Mouse (Mus musculus): ENCODE results near the gene Kit. TPM values are rescaled to one million over a fixed set of nuclear protein-coding genes. Genes with fewer than 3 reads are reported as not detected.

The Kit gene
- polyA plus RNA-seq, 2 experiments, result 11.0 to 13.4 TPM

DNA sequence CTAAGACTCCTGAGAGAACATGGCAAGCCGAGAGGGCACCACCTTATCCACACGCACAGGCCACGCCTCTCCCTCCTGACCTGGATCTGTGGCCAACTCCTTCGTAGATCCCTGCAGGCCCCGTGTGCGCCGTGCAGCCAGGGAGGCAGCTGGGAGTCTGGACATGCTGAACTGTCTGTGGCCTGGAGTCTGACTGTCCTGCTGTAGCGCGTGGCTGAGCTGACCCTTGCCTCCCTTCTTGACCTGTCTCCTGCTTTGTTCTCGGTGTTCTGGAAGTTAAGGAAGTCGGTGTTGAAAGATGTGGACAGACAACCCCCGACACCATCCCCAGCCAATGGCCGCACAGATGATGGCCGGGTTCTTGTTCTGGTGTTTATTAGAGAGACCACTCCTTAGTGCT, 21.5 kb downstream of the Kit start:
- no peak for TF ChIP-seq EP300 (IDR thresholded peaks at IDR 0.05; ENCODE audit: low read depth)
- TF ChIP-seq CTCF (IDR thresholded peaks at IDR 0.05; ENCODE audit: low read depth), result no peak
- 67% methylated on average over 14 of the region's 14 CpGs for WGBS (ENCODE audit: insufficient replicate concordance)
- Histone ChIP-seq H3K4me2 (ENCODE audit: low read depth) (no peak overlapping the region), H3K9me3 (ENCODE audit: control insufficient read depth, low read length) (no peaks in the 10 kb centered on the region), H3K36me3 (replicated peaks; ENCODE audit: control insufficient read depth, insufficient read depth, low read depth) (no peaks in the 10 kb centered on the region), H3K4me1 (replicated peaks; ENCODE audit: control insufficient read depth in 2 of 2, insufficient read depth in 2 of 2, low read length in 1 of 2) (peaks cover 4 to 23% of the 10 kb centered on the region in 2 experiments; a peak in 3 of 4 replicates), H3K27ac (no peak overlapping the region), H3K9ac (replicated peaks) (no peak overlapping the region), H3K4me3 (ENCODE audit: insufficient read depth in 1 of 2, low read depth in 2 of 2, low read length in 2 of 2) (no peak overlapping the region), H3K27me3 (ENCODE audit: control insufficient read depth, insufficient read depth, low read length) (no peaks in the 10 kb centered on the region)
- ATAC-seq (ENCODE audit: insufficient read depth), result no peak
- no peak for DNase-seq (ENCODE audit: low read depth in 3 of 3, low spot score in 3 of 3)

DNA sequence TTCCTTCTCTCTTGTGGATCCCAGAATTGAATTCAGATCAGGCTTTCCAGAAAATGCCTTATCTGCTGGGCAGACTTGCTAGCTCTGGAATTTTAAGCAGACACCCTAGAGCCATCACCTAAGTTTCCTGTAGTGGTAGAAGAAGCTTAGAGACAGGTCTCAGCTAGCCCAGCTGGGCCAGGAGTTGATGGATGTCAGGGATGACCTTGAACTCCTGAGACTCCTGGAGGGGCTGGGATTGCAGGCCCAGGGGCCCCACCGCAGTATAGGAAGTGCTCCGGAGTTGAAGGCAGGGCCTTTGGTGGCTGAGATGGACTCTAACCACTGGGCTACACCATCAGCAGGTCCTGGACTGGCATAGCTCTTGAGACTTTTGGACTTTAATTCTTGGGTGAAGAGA, 22.6 kb downstream of the Kit start:
- 69% methylated on average over 2 of the region's 2 CpGs for WGBS (ENCODE audit: insufficient replicate concordance)
- no peak overlapping the region for H3K9ac ChIP-seq (replicated peaks)
- peaks cover 8 to 29% of the 10 kb centered on the region in 2 experiments for H3K4me1 ChIP-seq (replicated peaks; ENCODE audit: control insufficient read depth in 2 of 2, insufficient read depth in 2 of 2, low read length in 1 of 2)
- no peaks in the 10 kb centered on the region for H3K27me3 ChIP-seq (ENCODE audit: control insufficient read depth, insufficient read depth, low read length)
- no peaks in the 10 kb centered on the region for H3K9me3 ChIP-seq (ENCODE audit: control insufficient read depth, low read length)
- TF ChIP-seq CTCF (IDR thresholded peaks at IDR 0.05; ENCODE audit: low read depth), result no peak
- H3K27ac ChIP-seq, result no peak overlapping the region
- no peaks in the 10 kb centered on the region for H3K36me3 ChIP-seq (replicated peaks; ENCODE audit: control insufficient read depth, insufficient read depth, low read depth)
- no peak overlapping the region for H3K4me3 ChIP-seq (ENCODE audit: insufficient read depth in 1 of 2, low read depth in 2 of 2, low read length in 2 of 2)
- H3K4me2 ChIP-seq (ENCODE audit: low read depth), result no peak overlapping the region
- ATAC-seq (ENCODE audit: insufficient read depth) (no peak), DNase-seq (ENCODE audit: low read depth in 3 of 3, low spot score in 3 of 3) (no peak)

DNA sequence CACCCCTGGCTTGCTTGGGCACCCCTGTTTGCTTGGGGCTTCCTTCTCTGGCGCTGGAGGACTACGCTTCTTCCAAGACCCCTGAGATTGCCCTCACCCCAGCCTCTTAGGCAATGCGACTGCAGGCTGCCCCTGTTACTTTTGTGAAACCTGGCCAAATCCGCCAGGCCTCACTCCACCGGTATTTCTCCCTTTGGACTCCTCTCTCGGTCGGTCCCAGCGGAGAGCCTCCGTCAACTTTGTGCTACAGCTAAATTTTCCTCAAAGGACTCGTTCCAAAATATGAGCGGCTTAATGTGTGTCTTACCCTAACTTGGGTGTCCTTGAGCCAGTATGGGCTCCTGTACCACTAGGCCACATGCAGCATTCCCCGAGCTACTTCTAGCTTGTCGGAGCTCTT, 23.8 kb downstream of the Kit start:
- Histone ChIP-seq H3K9ac (replicated peaks) (no peak overlapping the region), H3K4me3 (ENCODE audit: insufficient read depth in 1 of 2, low read depth in 2 of 2, low read length in 2 of 2) (no peak overlapping the region), H3K27ac (no peak overlapping the region), H3K4me2 (ENCODE audit: low read depth) (no peak overlapping the region), H3K36me3 (replicated peaks; ENCODE audit: control insufficient read depth, insufficient read depth, low read depth) (no peaks in the 10 kb centered on the region), H3K9me3 (ENCODE audit: control insufficient read depth, low read length) (no peaks in the 10 kb centered on the region), H3K27me3 (ENCODE audit: control insufficient read depth, insufficient read depth, low read length) (no peaks in the 10 kb centered on the region), H3K4me1 (replicated peaks; ENCODE audit: control insufficient read depth in 2 of 2, insufficient read depth in 2 of 2, low read length in 1 of 2) (peaks cover 8 to 37% of the 10 kb centered on the region in 2 experiments)
- TF ChIP-seq EP300 (IDR thresholded peaks at IDR 0.05; ENCODE audit: low read depth) (no peak), CTCF (IDR thresholded peaks at IDR 0.05; ENCODE audit: low read depth) (no peak)
- ATAC-seq (ENCODE audit: insufficient read depth) (no peak), DNase-seq (ENCODE audit: low read depth in 3 of 3, low spot score in 3 of 3) (no peak)
- WGBS (ENCODE audit: insufficient replicate concordance), result 84% methylated on average over 13 of the region's 13 CpGs

DNA sequence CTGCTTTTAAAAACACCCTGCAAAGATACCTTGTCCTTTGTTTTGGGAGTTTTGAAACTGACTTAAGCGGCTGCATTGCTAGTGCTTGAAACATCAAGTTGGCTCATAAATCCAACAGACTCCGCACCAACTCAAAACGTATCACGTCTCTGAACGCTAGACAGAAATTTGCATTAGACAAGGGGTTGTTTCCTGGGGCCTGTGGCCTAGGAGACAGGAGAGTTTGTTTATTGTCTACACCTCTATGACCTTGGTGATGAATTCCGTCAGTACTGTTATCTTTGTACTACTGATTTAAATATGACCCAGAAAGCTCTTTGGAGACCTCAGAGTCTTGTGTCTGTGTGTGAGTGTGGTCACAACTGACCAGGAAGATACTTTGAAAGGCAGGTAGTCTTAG, 25.3 kb downstream of the Kit start:
- WGBS (ENCODE audit: insufficient replicate concordance), result 64% methylated on average over 6 of the region's 6 CpGs
- Histone ChIP-seq H3K27me3 (ENCODE audit: control insufficient read depth, insufficient read depth, low read length) (no peaks in the 10 kb centered on the region), H3K36me3 (replicated peaks; ENCODE audit: control insufficient read depth, insufficient read depth, low read depth) (no peaks in the 10 kb centered on the region), H3K27ac (no peak overlapping the region), H3K4me2 (ENCODE audit: low read depth) (no peak overlapping the region), H3K4me3 (ENCODE audit: insufficient read depth in 1 of 2, low read depth in 2 of 2, low read length in 2 of 2) (no peak overlapping the region), H3K9ac (replicated peaks) (no peak overlapping the region), H3K4me1 (replicated peaks; ENCODE audit: control insufficient read depth in 2 of 2, insufficient read depth in 2 of 2, low read length in 1 of 2) (peaks cover 8 to 40% of the 10 kb centered on the region in 2 experiments), H3K9me3 (ENCODE audit: control insufficient read depth, low read length) (no peaks in the 10 kb centered on the region)
- TF ChIP-seq EP300 (IDR thresholded peaks at IDR 0.05; ENCODE audit: low read depth) (no peak), CTCF (IDR thresholded peaks at IDR 0.05; ENCODE audit: low read depth) (no peak)
- ATAC-seq (ENCODE audit: insufficient read depth), result no peak
- no peak for DNase-seq (ENCODE audit: low read depth in 3 of 3, low spot score in 3 of 3)

DNA sequence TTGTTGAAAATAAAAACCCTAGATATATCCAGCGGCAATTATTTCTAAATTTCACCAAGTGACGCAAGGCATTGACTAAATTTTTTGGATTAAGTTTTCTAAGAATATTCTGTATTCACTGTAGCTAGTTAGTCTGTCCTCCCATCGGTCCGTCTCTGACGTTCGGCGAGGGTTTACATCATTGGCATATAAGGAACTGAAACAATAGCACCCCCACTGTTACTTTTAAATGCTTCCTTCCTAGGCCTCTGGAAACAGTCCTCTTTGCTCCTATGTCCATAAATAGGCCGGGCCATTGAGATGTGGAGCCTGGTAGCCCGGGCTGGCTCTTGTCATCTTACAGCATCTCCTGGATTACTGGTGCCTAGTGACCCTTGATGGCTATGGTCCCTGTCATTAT, 29.5 kb downstream of the Kit start:
- Histone ChIP-seq H3K36me3 (replicated peaks; ENCODE audit: control insufficient read depth, insufficient read depth, low read depth) (no peaks in the 10 kb centered on the region), H3K9me3 (ENCODE audit: control insufficient read depth, low read length) (no peaks in the 10 kb centered on the region), H3K4me1 (replicated peaks; ENCODE audit: control insufficient read depth in 2 of 2, insufficient read depth in 2 of 2, low read length in 1 of 2) (peaks cover 15 to 46% of the 10 kb centered on the region in 2 experiments), H3K4me3 (ENCODE audit: insufficient read depth in 1 of 2, low read depth in 2 of 2, low read length in 2 of 2) (no peak overlapping the region), H3K9ac (replicated peaks) (no peak overlapping the region), H3K27ac (no peak overlapping the region), H3K27me3 (ENCODE audit: control insufficient read depth, insufficient read depth, low read length) (no peaks in the 10 kb centered on the region), H3K4me2 (ENCODE audit: low read depth) (no peak overlapping the region)
- ATAC-seq (ENCODE audit: insufficient read depth) (no peak), DNase-seq (ENCODE audit: low read depth in 3 of 3, low spot score in 3 of 3) (no peak)
- WGBS (ENCODE audit: insufficient replicate concordance), result 71% methylated on average over 9 of the region's 9 CpGs
- no peak for TF ChIP-seq CTCF (IDR thresholded peaks at IDR 0.05; ENCODE audit: low read depth)
- no peak for TF ChIP-seq EP300 (IDR thresholded peaks at IDR 0.05; ENCODE audit: low read depth)

Data from liver, embryonic 14.5 days (tissue).